Mouse (Mus musculus): ENCODE data around the gene Cldn19. TPM values are rescaled to one million over a fixed set of nuclear protein-coding genes. Genes with fewer than 3 reads are reported as not detected.

The Cldn19 gene
- polyA plus RNA-seq, 1 experiment, result 0.58 TPM

DNA sequence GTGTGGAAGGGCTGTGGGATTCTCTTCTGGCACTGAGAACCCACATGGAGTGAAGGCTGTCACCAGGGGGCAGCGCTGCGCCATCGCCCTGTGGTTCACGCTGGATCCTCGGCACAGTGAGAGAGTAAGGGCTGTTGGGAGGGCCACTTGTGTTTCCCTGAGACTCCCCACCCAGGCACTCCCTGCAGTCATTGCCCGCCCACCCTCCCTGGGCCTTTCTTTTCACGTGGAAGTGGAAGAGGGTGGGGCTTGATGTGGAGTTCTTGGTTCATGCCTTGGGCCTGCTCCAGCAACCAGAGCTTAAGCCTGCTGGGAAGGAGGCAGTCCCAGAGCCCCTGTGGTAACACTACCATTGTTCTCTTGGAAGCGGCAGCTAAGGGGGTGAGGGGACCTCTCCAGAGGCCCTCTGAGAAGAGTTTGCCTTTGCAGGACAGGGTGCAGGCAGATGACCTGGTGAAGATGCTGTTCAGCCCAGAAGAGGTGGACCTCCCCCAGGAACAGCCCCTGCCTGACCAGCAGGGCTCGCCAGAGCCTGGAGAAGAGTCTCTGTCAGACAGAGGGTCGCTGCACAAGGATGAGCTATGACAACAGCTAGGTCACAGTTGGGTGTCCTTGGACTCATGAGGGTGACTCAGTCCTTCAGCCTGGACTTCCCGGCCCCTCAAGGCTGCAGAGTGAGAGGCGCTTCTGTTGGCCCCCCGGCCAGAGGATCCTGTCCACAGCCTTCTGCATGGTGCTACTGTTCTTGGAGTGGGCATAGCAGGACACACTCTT is 7.6 kb upstream of the Cldn19 start:
- Histone ChIP-seq H3K4me1 (ENCODE audit: control insufficient read depth, insufficient read depth, low read length) (peaks cover 3% of the 10 kb centered on the region; the same call in 1 of the 2 replicates), H3K27ac (ENCODE audit: insufficient read depth, low read length) (no peak overlapping the region)
- no peak for TF ChIP-seq POLR2A (IDR thresholded peaks at IDR 0.05; ENCODE audit: extremely low read depth, insufficient read depth, low read length)
- peak; percentile 84 for TF ChIP-seq CTCF (IDR thresholded peaks at IDR 0.05; ENCODE audit: extremely low read depth, insufficient read depth, low read length)

DNA sequence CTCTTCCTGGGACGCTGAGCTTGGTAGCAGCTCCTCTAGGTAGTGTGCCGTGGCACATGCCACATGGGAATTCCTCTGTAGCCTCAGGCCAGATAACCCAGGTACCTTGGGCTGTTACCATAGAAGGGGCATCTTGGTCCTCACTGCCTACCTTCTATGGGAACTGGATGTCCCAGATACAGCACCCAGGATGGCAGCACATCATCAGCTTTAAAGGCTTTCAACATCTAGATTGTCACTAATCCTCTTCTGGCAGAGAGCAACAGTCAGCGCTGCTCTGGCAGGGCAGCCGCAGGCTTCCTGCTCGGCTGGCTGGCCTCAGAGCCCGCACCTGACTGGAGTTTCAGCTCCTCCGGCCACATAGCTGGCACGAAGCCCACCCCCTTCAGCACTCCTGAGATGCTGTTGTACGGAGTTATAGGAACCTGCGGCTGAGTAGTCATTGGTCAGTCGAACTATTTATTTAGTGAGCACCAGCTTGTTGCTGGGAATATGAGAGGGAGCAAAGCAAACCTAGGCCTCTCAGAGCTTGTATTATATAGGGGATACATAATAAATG is 6.7 kb upstream of the Cldn19 start:
- H3K4me3 ChIP-seq (ENCODE audit: insufficient read depth, low read length), result no peak overlapping the region
- TF ChIP-seq CTCF (IDR thresholded peaks at IDR 0.05; ENCODE audit: extremely low read depth, insufficient read depth, low read length), result no peak
- TF ChIP-seq POLR2A (IDR thresholded peaks at IDR 0.05; ENCODE audit: extremely low read depth, insufficient read depth, low read length), result no peak
- H3K27ac ChIP-seq (ENCODE audit: insufficient read depth, low read length), result no peak overlapping the region
- peaks cover 3% of the 10 kb centered on the region; the same call in 1 of the 2 replicates for H3K4me1 ChIP-seq (ENCODE audit: control insufficient read depth, insufficient read depth, low read length)

More for the DNA sequence above, 7.6 kb upstream of the Cldn19 start:
- H3K4me3 ChIP-seq (ENCODE audit: insufficient read depth, low read length), result no peak overlapping the region

DNA sequence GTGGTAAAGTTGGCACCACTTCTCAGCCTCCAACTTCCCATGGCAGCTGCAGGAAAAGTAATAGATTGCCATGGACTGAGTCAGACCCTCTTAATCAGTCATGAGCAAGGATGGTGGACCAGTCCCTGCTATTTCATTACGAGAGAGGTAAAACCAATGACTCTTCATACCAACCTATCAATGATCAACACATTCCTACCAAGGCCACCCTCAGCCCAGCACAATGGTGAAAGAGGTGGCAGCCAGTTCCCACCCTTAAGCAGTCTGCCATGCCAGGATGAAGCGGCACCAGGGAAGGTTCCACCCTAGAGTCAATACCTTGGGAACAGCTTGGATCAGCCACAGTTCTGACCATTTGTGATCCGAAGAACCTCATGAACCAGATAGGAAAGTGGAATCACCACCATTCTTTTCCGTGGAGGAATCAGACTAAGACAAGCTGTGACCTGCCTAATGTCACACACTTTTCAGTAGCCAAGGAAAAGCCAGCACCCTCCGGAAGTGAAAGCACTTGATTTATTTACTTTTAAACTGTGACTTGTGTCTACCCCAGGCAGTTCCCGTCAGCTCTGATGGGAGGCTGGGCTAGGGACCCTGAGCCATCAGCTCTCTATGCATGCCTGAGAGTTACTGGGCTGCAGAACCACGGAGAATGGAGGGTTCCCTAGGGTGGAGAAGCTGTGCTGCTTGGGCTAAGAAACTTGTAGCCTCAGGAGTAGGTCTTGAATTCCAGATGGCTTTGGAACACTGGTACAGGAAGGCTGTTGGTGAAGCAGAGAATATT is 3.0 kb upstream of the Cldn19 start:
- Histone ChIP-seq H3K4me3 (ENCODE audit: insufficient read depth, low read length) (no peak overlapping the region), H3K4me1 (ENCODE audit: control insufficient read depth, insufficient read depth, low read length) (peaks cover 5% of the 10 kb centered on the region; the same call in 1 of the 2 replicates), H3K27ac (ENCODE audit: insufficient read depth, low read length) (no peak overlapping the region)
- TF ChIP-seq POLR2A (IDR thresholded peaks at IDR 0.05; ENCODE audit: extremely low read depth, insufficient read depth, low read length) (no peak), CTCF (IDR thresholded peaks at IDR 0.05; ENCODE audit: extremely low read depth, insufficient read depth, low read length) (no peak)

DNA sequence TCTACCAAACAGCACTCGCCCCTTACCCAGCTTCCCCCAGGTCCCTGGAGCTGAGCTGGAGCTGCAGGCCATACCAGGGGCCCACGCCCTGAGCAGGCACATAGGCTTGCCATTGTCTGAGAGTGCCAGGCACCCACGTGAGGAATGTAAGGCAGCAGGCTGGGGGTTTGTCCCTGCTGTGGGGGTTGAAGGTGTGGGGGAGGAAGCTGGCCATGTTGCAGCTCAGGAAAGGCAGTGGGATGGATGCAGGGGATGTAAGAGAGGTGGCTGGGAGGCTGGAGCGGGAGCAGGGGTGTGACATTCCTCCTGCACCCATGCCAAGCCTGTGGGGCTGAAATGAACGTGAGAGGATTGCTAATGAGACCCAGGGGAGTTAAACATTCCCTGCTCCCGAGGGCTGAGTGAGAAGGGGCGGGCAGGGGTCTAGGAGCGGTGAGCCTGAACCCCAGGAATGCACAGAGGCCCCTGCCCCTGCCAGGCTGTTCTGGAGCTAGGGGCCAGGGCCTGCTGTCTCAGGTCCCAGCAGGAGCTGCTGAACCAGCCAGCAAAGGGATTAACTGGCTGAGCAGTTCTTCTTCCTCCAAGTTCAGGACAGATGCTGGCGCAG is 1.1 kb upstream of the Cldn19 start:
- Histone ChIP-seq H3K4me1 (ENCODE audit: control insufficient read depth, insufficient read depth, low read length) (peaks cover 5% of the 10 kb centered on the region; the same call in 1 of the 2 replicates), H3K4me3 (ENCODE audit: insufficient read depth, low read length) (no peak overlapping the region), H3K27ac (ENCODE audit: insufficient read depth, low read length) (no peak overlapping the region)
- TF ChIP-seq POLR2A (IDR thresholded peaks at IDR 0.05; ENCODE audit: extremely low read depth, insufficient read depth, low read length), result no peak
- TF ChIP-seq CTCF (IDR thresholded peaks at IDR 0.05; ENCODE audit: extremely low read depth, insufficient read depth, low read length), result no peak

DNA sequence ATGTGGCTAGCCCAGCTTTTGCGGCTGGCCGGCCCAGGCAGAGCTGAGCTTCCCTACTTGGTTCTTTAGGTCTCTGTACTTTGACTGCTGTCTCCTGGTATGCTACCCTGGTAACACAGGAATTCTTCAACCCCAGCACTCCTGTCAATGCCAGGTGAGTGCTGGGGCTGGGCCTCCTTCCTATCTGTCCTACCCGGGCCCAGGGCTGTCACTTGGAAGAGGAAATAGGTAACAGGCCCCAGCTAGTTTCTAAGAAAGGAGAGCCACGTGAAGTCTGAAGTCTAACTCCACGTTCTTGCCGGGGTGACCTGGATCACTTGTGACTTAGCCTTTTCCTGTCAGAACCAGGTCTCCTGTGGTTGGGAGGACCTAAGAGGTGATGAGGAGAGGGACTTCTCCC is 1.9 kb downstream of the Cldn19 start:
- H3K4me1 ChIP-seq (ENCODE audit: control insufficient read depth, insufficient read depth, low read length), result peaks cover 5% of the 10 kb centered on the region; the same call in 1 of the 2 replicates
- no peak overlapping the region for H3K27ac ChIP-seq (ENCODE audit: insufficient read depth, low read length)
- no peak for TF ChIP-seq POLR2A (IDR thresholded peaks at IDR 0.05; ENCODE audit: extremely low read depth, insufficient read depth, low read length)
- no peak overlapping the region for H3K4me3 ChIP-seq (ENCODE audit: insufficient read depth, low read length)

DNA sequence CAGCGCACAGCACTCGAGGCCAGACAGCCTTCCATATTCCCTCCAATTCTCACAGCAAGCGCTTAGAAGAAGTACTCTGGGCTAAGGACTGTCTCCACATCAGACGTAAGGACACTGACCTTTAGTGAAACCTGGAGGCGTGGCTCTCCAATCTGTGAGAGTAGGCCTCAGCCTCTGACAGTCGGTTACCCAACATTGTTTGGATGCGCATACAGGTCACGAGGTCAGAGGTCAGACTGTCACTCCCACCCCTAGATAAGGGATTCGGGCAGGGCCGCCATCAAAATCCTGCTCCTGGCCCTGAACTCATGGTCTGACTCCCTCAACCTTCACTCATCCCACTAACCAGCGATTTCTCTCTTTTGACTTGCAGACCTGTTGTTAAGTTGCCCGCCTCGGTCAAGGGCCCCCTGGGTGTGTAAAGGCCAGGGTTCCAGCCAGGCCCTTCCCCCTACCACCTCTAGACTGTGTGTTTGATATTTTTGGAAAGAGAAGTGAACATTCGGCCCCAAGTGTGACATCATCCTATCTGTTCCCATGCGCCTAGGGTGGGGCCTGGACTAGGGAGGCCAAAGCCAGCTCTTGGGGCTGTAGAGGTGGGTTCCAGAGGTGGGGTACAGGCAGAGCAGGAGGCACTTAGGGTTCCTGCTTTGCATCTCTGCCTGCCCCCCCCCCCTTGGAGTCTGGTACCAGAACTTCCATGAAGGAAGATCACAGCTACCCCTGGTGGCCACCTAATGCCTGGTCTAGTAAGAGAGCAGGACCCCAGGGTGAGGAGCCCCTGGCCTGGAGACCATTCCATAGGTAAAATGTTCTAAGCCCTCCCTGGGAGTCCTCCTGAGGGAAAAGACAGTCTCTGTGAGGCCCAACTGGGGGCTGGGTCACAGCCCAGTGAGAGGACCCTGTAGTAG is 4.4 kb downstream of the Cldn19 start:
- TF ChIP-seq POLR2A (IDR thresholded peaks at IDR 0.05; ENCODE audit: extremely low read depth, insufficient read depth, low read length) (no peak), CTCF (IDR thresholded peaks at IDR 0.05; ENCODE audit: extremely low read depth, insufficient read depth, low read length) (no peak)
- Histone ChIP-seq H3K4me1 (ENCODE audit: control insufficient read depth, insufficient read depth, low read length) (no peaks in the 10 kb centered on the region; the same call in 1 of the 2 replicates), H3K27ac (ENCODE audit: insufficient read depth, low read length) (no peak overlapping the region), H3K4me3 (ENCODE audit: insufficient read depth, low read length) (no peak overlapping the region)

DNA sequence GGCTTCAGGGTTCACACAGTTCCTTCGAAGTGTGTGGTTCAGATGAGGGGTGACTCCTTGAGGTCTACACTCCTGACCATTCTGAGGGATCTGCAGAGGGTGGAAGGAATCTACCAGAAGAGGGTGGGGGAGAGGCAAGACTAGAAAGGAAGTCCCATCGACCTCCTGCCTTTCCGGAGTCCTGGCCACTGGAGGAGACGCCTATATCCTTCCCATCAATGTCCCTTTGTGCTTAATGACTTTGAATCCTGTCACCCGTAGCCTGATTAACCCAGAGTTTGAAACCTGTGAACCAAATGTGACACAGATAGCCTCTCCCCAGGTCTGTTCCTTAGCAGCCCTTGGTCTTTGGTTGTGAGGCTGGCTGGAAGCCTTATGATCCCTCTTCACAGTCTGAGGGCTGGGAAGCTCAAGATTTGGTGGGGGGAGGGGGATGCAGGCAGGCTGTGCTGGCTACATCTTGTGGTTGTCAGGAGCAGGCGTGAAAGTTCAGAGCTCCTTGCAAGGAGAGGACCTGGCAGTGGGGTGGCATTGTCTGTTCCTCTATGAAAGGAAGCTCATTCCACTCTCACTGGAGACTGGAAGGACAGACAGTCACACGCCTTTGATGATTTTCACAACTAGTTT is 6.0 kb downstream of the Cldn19 start:
- no peak overlapping the region for H3K4me3 ChIP-seq (ENCODE audit: insufficient read depth, low read length)
- no peaks in the 10 kb centered on the region for H3K4me1 ChIP-seq (ENCODE audit: control insufficient read depth, insufficient read depth, low read length)
- H3K27ac ChIP-seq (ENCODE audit: insufficient read depth, low read length), result no peak overlapping the region
- TF ChIP-seq POLR2A (IDR thresholded peaks at IDR 0.05; ENCODE audit: extremely low read depth, insufficient read depth, low read length), result no peak
- no peak for TF ChIP-seq CTCF (IDR thresholded peaks at IDR 0.05; ENCODE audit: extremely low read depth, insufficient read depth, low read length)

DNA sequence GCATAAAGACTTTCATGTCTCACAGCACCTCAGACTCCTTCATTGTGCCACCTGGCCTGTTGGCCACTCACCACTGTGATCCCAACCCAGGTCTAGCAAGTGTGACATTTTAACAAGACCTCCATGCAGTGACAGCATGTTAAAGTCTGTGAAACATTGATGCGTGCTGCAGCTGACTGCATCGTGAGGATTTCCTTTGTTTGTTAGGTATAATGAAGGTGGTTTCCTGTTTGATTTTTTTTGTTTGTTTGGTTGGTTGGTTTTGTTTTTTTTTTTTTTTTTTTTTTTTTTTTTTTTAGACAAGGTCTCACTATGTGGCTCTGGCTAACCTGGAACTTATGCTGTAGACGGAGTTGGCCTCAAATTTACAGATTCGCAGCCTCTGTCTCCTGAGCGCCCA is 7.3 kb downstream of the Cldn19 start:
- no peak overlapping the region for H3K4me3 ChIP-seq (ENCODE audit: insufficient read depth, low read length)
- H3K27ac ChIP-seq (ENCODE audit: insufficient read depth, low read length), result no peak overlapping the region
- no peaks in the 10 kb centered on the region for H3K4me1 ChIP-seq (ENCODE audit: control insufficient read depth, insufficient read depth, low read length)
- TF ChIP-seq CTCF (IDR thresholded peaks at IDR 0.05; ENCODE audit: extremely low read depth, insufficient read depth, low read length) (no peak), POLR2A (IDR thresholded peaks at IDR 0.05; ENCODE audit: extremely low read depth, insufficient read depth, low read length) (no peak)

Data from cortical plate, adult 2 months (tissue).